Mouse (Mus musculus): Measurements from ENCODE around the gene Tmem183a. TPM values are rescaled to one million over a fixed set of nuclear protein-coding genes. Genes with fewer than 3 reads are reported as not detected.

The Tmem183a gene
- polyA plus RNA-seq, 1 experiment from 2014 or later, result 90.6 TPM

- H3K9me3 ChIP-seq, result no peaks in the 10 kb centered on the region
- no peaks in the 10 kb centered on the region for H3K4me1 ChIP-seq
- no peaks in the 10 kb centered on the region for H3K36me3 ChIP-seq
- H3K4me2 ChIP-seq, result no peak overlapping the region
- WGBS, result 90% methylated on average over 3 of the region's 3 CpGs
- no peak for ATAC-seq (ENCODE audit: insufficient read depth, low FRiP score, low read depth)
- no peak overlapping the region for H3K27ac ChIP-seq
- no peak overlapping the region for H3K9ac ChIP-seq
- H3K4me3 ChIP-seq (replicated peaks), result no peak overlapping the region
- no peaks in the 10 kb centered on the region for H3K27me3 ChIP-seq (replicated peaks)
Observed at GRCm38 (mm10) chr1:134310729-134311128, 51.0 kb downstream of the Tmem183a start.

- Histone ChIP-seq H3K27me3 (replicated peaks) (no peaks in the 10 kb centered on the region), H3K27ac (no peak overlapping the region), H3K4me3 (replicated peaks) (no peak overlapping the region), H3K36me3 (no peaks in the 10 kb centered on the region), H3K9ac (no peak overlapping the region), H3K4me1 (no peaks in the 10 kb centered on the region), H3K9me3 (no peaks in the 10 kb centered on the region), H3K4me2 (no peak overlapping the region)
- whole genome bisulfite sequencing, result 83% methylated on average over 2 of the region's 2 CpGs
- no peak for ATAC-seq (ENCODE audit: insufficient read depth, low FRiP score, low read depth)
Observed at GRCm38 (mm10) chr1:134310291-134310690, 51.5 kb downstream of the Tmem183a start.

- Histone ChIP-seq H3K9me3 (no peaks in the 10 kb centered on the region), H3K27ac (no peak overlapping the region), H3K9ac (no peak overlapping the region), H3K4me1 (peaks cover 12% of the 10 kb centered on the region), H3K27me3 (replicated peaks) (no peaks in the 10 kb centered on the region), H3K4me2 (no peak overlapping the region), H3K4me3 (replicated peaks) (no peak overlapping the region), H3K36me3 (no peaks in the 10 kb centered on the region)
- no peak for ATAC-seq (ENCODE audit: insufficient read depth, low FRiP score, low read depth)
- WGBS, result 66% methylated on average over 10 of the region's 10 CpGs
Observed at GRCm38 (mm10) chr1:134307409-134307808, 54.4 kb downstream of the Tmem183a start.

- H3K36me3 ChIP-seq, result no peaks in the 10 kb centered on the region
- no peak overlapping the region for H3K4me3 ChIP-seq (replicated peaks)
- 88% methylated on average over 9 of the region's 9 CpGs for WGBS
- peaks cover 4% of the 10 kb centered on the region; the same call in 1 of the 2 replicates for H3K27me3 ChIP-seq (replicated peaks)
- H3K4me2 ChIP-seq, result no peak overlapping the region
- H3K9me3 ChIP-seq, result no peaks in the 10 kb centered on the region
- peaks cover 12% of the 10 kb centered on the region for H3K4me1 ChIP-seq
- no peak for ATAC-seq (ENCODE audit: insufficient read depth, low FRiP score, low read depth)
- no peak overlapping the region for H3K27ac ChIP-seq
- no peak overlapping the region for H3K9ac ChIP-seq
Observed at GRCm38 (mm10) chr1:134304940-134305339, 56.8 kb downstream of the Tmem183a start.

GRCm38 (mm10) chr1:134302568-134303238 is 59.1 kb downstream of the Tmem183a start:
- Histone ChIP-seq H3K4me3 (replicated peaks) (no peak overlapping the region), H3K9me3 (no peaks in the 10 kb centered on the region), H3K27me3 (replicated peaks) (peaks cover 18% of the 10 kb centered on the region), H3K4me1 (peaks cover 16% of the 10 kb centered on the region), H3K36me3 (no peaks in the 10 kb centered on the region), H3K9ac (no peak overlapping the region), H3K4me2 (no peak overlapping the region), H3K27ac (peak overlapping the region; percentile 82)
- WGBS, result 26% methylated on average over 8 of the region's 8 CpGs
- no peak for ATAC-seq (ENCODE audit: insufficient read depth, low FRiP score, low read depth)

GRCm38 (mm10) chr1:134298636-134299411 is 63.0 kb downstream of the Tmem183a start:
- peak overlapping the region; percentile 49 for H3K4me3 ChIP-seq (replicated peaks)
- WGBS, result 5% methylated on average over 59 of the region's 59 CpGs
- peak; percentile 34; the same call in 1 of the 2 replicates for ATAC-seq (ENCODE audit: insufficient read depth, low FRiP score, low read depth)

GRCm38 (mm10) chr1:134297265-134297664 is 64.5 kb downstream of the Tmem183a start:
- H3K36me3 ChIP-seq, result no peaks in the 10 kb centered on the region
- H3K9me3 ChIP-seq, result no peaks in the 10 kb centered on the region
- no peak for ATAC-seq (ENCODE audit: insufficient read depth, low FRiP score, low read depth)
- no peak overlapping the region for H3K4me3 ChIP-seq (replicated peaks)
- H3K27ac ChIP-seq, result no peak overlapping the region
- WGBS, result 87% methylated on average over 8 of the region's 8 CpGs
- no peak overlapping the region for H3K9ac ChIP-seq
- peaks cover 19% of the 10 kb centered on the region for H3K27me3 ChIP-seq (replicated peaks)
- no peak overlapping the region for H3K4me2 ChIP-seq
- peaks cover 7% of the 10 kb centered on the region; the same call in 1 of the 2 replicates for H3K4me1 ChIP-seq

More at GRCm38 (mm10) chr1:134298636-134299411, 63.0 kb downstream of the Tmem183a start:
- peak overlapping the region; percentile 34; the same call in 1 of the 2 replicates for H3K9ac ChIP-seq
- no peak overlapping the region for H3K27ac ChIP-seq
- H3K4me2 ChIP-seq, result peak overlapping the region; percentile 94
- H3K9me3 ChIP-seq, result no peaks in the 10 kb centered on the region
- peaks cover 19% of the 10 kb centered on the region for H3K27me3 ChIP-seq (replicated peaks)
- peaks cover 16% of the 10 kb centered on the region for H3K4me1 ChIP-seq
- H3K36me3 ChIP-seq, result no peaks in the 10 kb centered on the region

Other genes starting within 250 kb of the Tmem183a start
- gene Chil1, start 179.8 kb downstream of the Tmem183a start, polyA plus RNA-seq (2015; fragmentation: Nextera tagmentation; extraction: Ambion mirVana), result 2.6 and 2.9 TPM in 2 replicates
- gene Mybph, start 168.5 kb downstream of the Tmem183a start, polyA plus RNA-seq (2015; fragmentation: Nextera tagmentation; extraction: Ambion mirVana), result 0.30 and 1.3 TPM in 2 replicates
- gene Adora1, start 126.5 kb downstream of the Tmem183a start, polyA plus RNA-seq (2015; fragmentation: Nextera tagmentation; extraction: Ambion mirVana), result 11.8 and 13.8 TPM in 2 replicates
- 1.3 and 4.3 TPM in 2 replicates for gene Myog, start 72.0 kb downstream of the Tmem183a start, polyA plus RNA-seq (2015; fragmentation: Nextera tagmentation; extraction: Ambion mirVana)
- 5.8 and 6.1 TPM in 2 replicates for gene Ppfia4, start 29.1 kb downstream of the Tmem183a start, polyA plus RNA-seq (2015; fragmentation: Nextera tagmentation; extraction: Ambion mirVana)
- not detected in 2 replicates for gene 4933406M09Rik, start 24.0 kb upstream of the Tmem183a start, polyA plus RNA-seq (2015; fragmentation: Nextera tagmentation; extraction: Ambion mirVana)
- gene Cyb5r1, start 43.6 kb upstream of the Tmem183a start, polyA plus RNA-seq (2015; fragmentation: Nextera tagmentation; extraction: Ambion mirVana), result 38.5 and 40.1 TPM in 2 replicates
- gene Adipor1, start 53.4 kb upstream of the Tmem183a start, polyA plus RNA-seq (2015; fragmentation: Nextera tagmentation; extraction: Ambion mirVana), result 82.5 and 93.6 TPM in 2 replicates
- 24.0 and 24.2 TPM in 2 replicates for gene Klhl12, start 93.6 kb upstream of the Tmem183a start, polyA plus RNA-seq (2015; fragmentation: Nextera tagmentation; extraction: Ambion mirVana)
- gene Rabif, start 132.7 kb upstream of the Tmem183a start, polyA plus RNA-seq (2015; fragmentation: Nextera tagmentation; extraction: Ambion mirVana), result 37.2 and 42.7 TPM in 2 replicates
- gene Mgat4e, start 187.7 kb upstream of the Tmem183a start, polyA plus RNA-seq (2015; fragmentation: Nextera tagmentation; extraction: Ambion mirVana), result not detected in 2 replicates
- 53.2 and 54.5 TPM in 2 replicates for gene Kdm5b, start 198.2 kb upstream of the Tmem183a start, polyA plus RNA-seq (2015; fragmentation: Nextera tagmentation; extraction: Ambion mirVana)

Data from stomach, embryonic 15.5 days (tissue).